Mouse (Mus musculus) lung, adult 2 months (tissue): Measurements from ENCODE around the gene Cyyr1.
"Not testable (repeated sequence)": the region's sequence is repeated elsewhere in the genome, so short reads cannot be mapped to it uniquely, and the experiment has no call there.

Source experiments
- CTCF ChIP-seq: fragments of 200-500 bp; IDR thresholded peaks from 2 replicates; pipeline ENCODE4 v1.5.1; 2011; ENCODE audit warnings: mild to moderate bottlenecking, low read length, control low read depth; ENCODE audit not compliant: insufficient read depth
- POLR2A ChIP-seq: fragments of 200-500 bp; IDR thresholded peaks from 2 replicates; pipeline ENCODE4 v1.6.1; 2011; ENCODE audit warnings: low read depth, mild to moderate bottlenecking, control low read depth, low read length, borderline replicate concordance; ENCODE audit errors: extremely low read depth

- TF ChIP-seq CTCF, POLR2A: not testable (repeated sequence)
Measured at GRCm38 (mm10) chr16:85553297-85553696, at the start of gene Cyyr1.
